Mouse (Mus musculus) embryonic facial prominence, embryonic 11.5 days (tissue): Measurements from ENCODE around the gene Appbp2. TPM values are rescaled to one million over a fixed set of nuclear protein-coding genes. Genes with fewer than 3 reads are reported as not detected.

Source experiments
- ATAC-seq: fragments of 200-750 bp; cut with Nextera tagmentation; replicated peaks from 2 replicates; pipeline ENCODE4 v1.8.0; 2017; ENCODE audit warnings: low read depth; ENCODE audit not compliant: insufficient number of reproducible peaks, low FRiP score, low TSS enrichment
- DNase-seq: peaks from one replicate; pipeline ENCODE4 v3.0.0-alpha.2; 2015; ENCODE audit warnings: low spot score
- H3K27ac ChIP-seq: fragments of 300-500 bp; sonication (generic); replicated peaks from 2 replicates; pipeline ENCODE4 v1.5.1; 2014; ENCODE audit warnings: mild to moderate bottlenecking, low read depth, low read length, control low read depth
- H3K27me3 ChIP-seq: fragments of 300-500 bp; sonication (generic); 2 replicates; pipeline ENCODE4 v1.6.1; 2014; ENCODE audit warnings: mild to moderate bottlenecking, low read length, moderate library complexity, mixed read lengths; ENCODE audit not compliant: control insufficient read depth, insufficient read depth
- H3K36me3 ChIP-seq: fragments of 300-500 bp; sonication (generic); replicated peaks from 2 replicates; pipeline ENCODE4 v1.6.1; 2014; ENCODE audit warnings: low read depth, mild to moderate bottlenecking, low read length, moderate library complexity, mixed read lengths; ENCODE audit not compliant: control insufficient read depth, insufficient read depth
- H3K4me1 ChIP-seq: fragments of 300-500 bp; sonication (generic); 2 replicates; pipeline ENCODE4 v1.6.1; 2014; ENCODE audit warnings: low read length, mixed read lengths; ENCODE audit not compliant: control insufficient read depth, insufficient read depth
- H3K4me2 ChIP-seq: fragments of 300-500 bp; sonication (generic); 2 replicates; pipeline ENCODE4 v1.6.1; 2014; ENCODE audit warnings: low read depth, mild to moderate bottlenecking, control low read depth, low read length, moderate library complexity
- H3K4me3 ChIP-seq: fragments of 300-500 bp; sonication (generic); 2 replicates; pipeline ENCODE4 v1.5.1; 2014; ENCODE audit warnings: low read depth, low read length, control low read depth
- H3K9ac ChIP-seq: fragments of 300-500 bp; sonication (generic); replicated peaks from 2 replicates; pipeline ENCODE4 v1.6.1; 2014; ENCODE audit warnings: mild to moderate bottlenecking, control low read depth, low read length
- H3K9me3 ChIP-seq: fragments of 300-500 bp; sonication (generic); replicated peaks from 2 replicates; pipeline ENCODE4 v1.6.1; 2016; ENCODE audit warnings: mild to moderate bottlenecking, low read length, inconsistent platforms, mixed read lengths; ENCODE audit not compliant: control insufficient read depth
- WGBS: fragments of 180-500 bp; shearing (Covaris S2); extraction: QIAGEN DNeasy Blood & Tissue Kit; methylation state at CpG from one replicate; pipeline ENCODE4 v1.1.7; 2014; 5-methylcytosine and 5-hydroxymethylcytosine counted together
- polyA plus RNA-seq: library from polyadenylated mRNA; unstranded; fragments of >200 nt; fragmentation: Nextera tagmentation; extraction: Ambion mirVana; gene quantifications from 2 replicates; pipeline ENCODE4 v1.2.1, GENCODE M21; 2014

Appbp2 gene
- polyA plus RNA-seq, 1 experiment from 2014 or later = 58.8 TPM

- no peak for ATAC-seq
- Histone ChIP-seq H3K9me3 (no peaks in the 10 kb centered on the region), H3K4me3 (no peak overlapping the region), H3K9ac (no peak overlapping the region), H3K4me1 (no peaks in the 10 kb centered on the region), H3K27ac (no peak overlapping the region), H3K36me3 (peaks cover 7% of the 10 kb centered on the region), H3K4me2 (no peak overlapping the region), H3K27me3 (no peaks in the 10 kb centered on the region)
- no peak for DNase-seq
- 90% methylated on average over 12 of the region's 12 CpGs for WGBS
Observed at GRCm38 (mm10) chr11:85190741-85191140, 44.2 kb downstream of the Appbp2 start.

GRCm38 (mm10) chr11:85189110-85189509 lies 45.8 kb downstream of the Appbp2 start:
- H3K27ac ChIP-seq = no peak overlapping the region
- no peak overlapping the region for H3K4me3 ChIP-seq
- H3K36me3 ChIP-seq = peaks cover 7% of the 10 kb centered on the region
- no peak for DNase-seq
- no peak overlapping the region for H3K4me2 ChIP-seq
- H3K9ac ChIP-seq = no peak overlapping the region
- no peaks in the 10 kb centered on the region for H3K4me1 ChIP-seq
- ATAC-seq = no peak
- H3K9me3 ChIP-seq = no peaks in the 10 kb centered on the region
- 95% methylated on average over 4 of the region's 4 CpGs for WGBS
- no peaks in the 10 kb centered on the region for H3K27me3 ChIP-seq

- Histone ChIP-seq H3K27ac (no peak overlapping the region), H3K4me2 (no peak overlapping the region), H3K27me3 (no peaks in the 10 kb centered on the region), H3K9ac (no peak overlapping the region), H3K4me3 (no peak overlapping the region), H3K9me3 (no peaks in the 10 kb centered on the region), H3K36me3 (no peaks in the 10 kb centered on the region; the same call in 1 of the 2 replicates), H3K4me1 (no peaks in the 10 kb centered on the region)
- no peak for DNase-seq
- ATAC-seq = no peak
- 90% methylated on average over 6 of the region's 6 CpGs for WGBS
Observed at GRCm38 (mm10) chr11:85184839-85185238, 50.1 kb downstream of the Appbp2 start.

GRCm38 (mm10) chr11:85184082-85184481 lies 50.8 kb downstream of the Appbp2 start:
- DNase-seq (peak; percentile 66), ATAC-seq (no peak)
- Histone ChIP-seq H3K4me1 (no peaks in the 10 kb centered on the region), H3K4me2 (no peak overlapping the region), H3K27ac (no peak overlapping the region), H3K4me3 (no peak overlapping the region), H3K9ac (no peak overlapping the region), H3K36me3 (no peaks in the 10 kb centered on the region; the same call in 1 of the 2 replicates), H3K27me3 (no peaks in the 10 kb centered on the region), H3K9me3 (no peaks in the 10 kb centered on the region)
- 72% methylated on average over 5 of the region's 5 CpGs for WGBS

GRCm38 (mm10) chr11:85183284-85183779 lies 51.6 kb downstream of the Appbp2 start:
- Histone ChIP-seq H3K9ac (peak overlapping the region; percentile 46), H3K4me2 (peak overlapping the region; percentile 49), H3K27me3 (no peaks in the 10 kb centered on the region), H3K36me3 (no peaks in the 10 kb centered on the region), H3K27ac (no peak overlapping the region), H3K4me3 (peak overlapping the region; percentile 29), H3K4me1 (no peaks in the 10 kb centered on the region), H3K9me3 (no peaks in the 10 kb centered on the region)
- ATAC-seq = 0 out of 2 replicates have a peak, but pooled peaks have one; percentile 19
- no peak for DNase-seq
- 30% methylated on average over 13 of the region's 13 CpGs for WGBS

GRCm38 (mm10) chr11:85182617-85183283 lies 52.2 kb downstream of the Appbp2 start:
- peak; percentile 94 for ATAC-seq
- 4% methylated on average over 20 of the region's 20 CpGs for WGBS
- H3K4me3 ChIP-seq = peak overlapping the region; percentile 29
- no peaks in the 10 kb centered on the region for H3K36me3 ChIP-seq
- H3K27me3 ChIP-seq = no peaks in the 10 kb centered on the region
- peak; percentile 92 for DNase-seq
- no peak overlapping the region for H3K27ac ChIP-seq
- H3K9me3 ChIP-seq = no peaks in the 10 kb centered on the region
- peak overlapping the region; percentile 49 for H3K4me2 ChIP-seq
- H3K4me1 ChIP-seq = no peaks in the 10 kb centered on the region
- peak overlapping the region; percentile 46 for H3K9ac ChIP-seq

- no peak overlapping the region for H3K4me2 ChIP-seq
- WGBS = 82% methylated on average over 4 of the region's 4 CpGs
- no peak overlapping the region for H3K4me3 ChIP-seq
- no peak overlapping the region for H3K27ac ChIP-seq
- no peaks in the 10 kb centered on the region for H3K9me3 ChIP-seq
- no peaks in the 10 kb centered on the region for H3K36me3 ChIP-seq
- DNase-seq = no peak
- H3K9ac ChIP-seq = no peak overlapping the region
- H3K27me3 ChIP-seq = no peaks in the 10 kb centered on the region
- ATAC-seq = no peak
- no peaks in the 10 kb centered on the region for H3K4me1 ChIP-seq
Observed at GRCm38 (mm10) chr11:85178413-85178812, 56.5 kb downstream of the Appbp2 start.

- H3K27me3 ChIP-seq = no peaks in the 10 kb centered on the region
- H3K27ac ChIP-seq = no peak overlapping the region
- WGBS = 74% methylated on average over 6 of the region's 6 CpGs
- H3K4me2 ChIP-seq = no peak overlapping the region
- H3K4me1 ChIP-seq = no peaks in the 10 kb centered on the region
- ATAC-seq (no peak), DNase-seq (no peak)
- no peak overlapping the region for H3K4me3 ChIP-seq
- no peaks in the 10 kb centered on the region; the same call in 1 of the 2 replicates for H3K36me3 ChIP-seq
- H3K9ac ChIP-seq = no peak overlapping the region
- H3K9me3 ChIP-seq = no peaks in the 10 kb centered on the region
Observed at GRCm38 (mm10) chr11:85177761-85178160, 57.2 kb downstream of the Appbp2 start.
